Mouse (Mus musculus) T-helper 2 cell (primary cell): ENCODE data around the gene Ankrd35.
"Not testable (repeated sequence)": the region's sequence is repeated elsewhere in the genome, so short reads cannot be mapped to it uniquely, and the experiment has no call there.

Experiments used
- in situ Hi-C: fragments of 300-600 bp; cut with MboI, MseI; formaldehyde crosslinking; loops from one replicate; pipeline ENCODE4 v1.15.1; 2025; ENCODE audit warnings: high pct_unique_total_duplicates

The Ankrd35 gene

GRCm38 (mm10) chr3:96669727-96670468, at the start of gene Ankrd35:
TSS of gene Ankrd35 (plus strand) at chr3:96670131.
- in situ Hi-C loops, result no loop called here

GRCm38 (mm10) chr3:96623201-96623600, 46.7 kb upstream of the Ankrd35 start:
- in situ Hi-C loops, result no loop called here

- in situ Hi-C loops, result no loop called here
Measured at GRCm38 (mm10) chr3:96629729-96630600, 40.0 kb upstream of the Ankrd35 start, which contains the start of gene Rbm8a. TSS of gene Rbm8a (plus strand) at chr3:96629933.

GRCm38 (mm10) chr3:96632058-96632457, 37.9 kb upstream of the Ankrd35 start:
- in situ Hi-C loops, result no loop called here

- in situ Hi-C loops, result no loop called here
Measured at GRCm38 (mm10) chr3:96634015-96634414, 35.9 kb upstream of the Ankrd35 start.

- in situ Hi-C loops, result no loop called here
Measured at GRCm38 (mm10) chr3:96634928-96635879, 34.7 kb upstream of the Ankrd35 start, which contains the start of the genes Pex11b and Gm42957. TSS of gene Pex11b (plus strand) at chr3:96635376. TSS of gene Gm42957 (plus strand) at chr3:96635474.

GRCm38 (mm10) chr3:96635906-96636305, 34.0 kb upstream of the Ankrd35 start:
- in situ Hi-C loops, result no loop called here

GRCm38 (mm10) chr3:96636448-96636847, 33.5 kb upstream of the Ankrd35 start:
- in situ Hi-C loops, result no loop called here

- in situ Hi-C loops, result no loop called here
Measured at GRCm38 (mm10) chr3:96639219-96639618, 30.7 kb upstream of the Ankrd35 start.

- in situ Hi-C loops, result no loop called here
Measured at GRCm38 (mm10) chr3:96645018-96645649, 24.8 kb upstream of the Ankrd35 start, which contains the start of gene Itga10. TSS of gene Itga10 (plus strand) at chr3:96645584.

GRCm38 (mm10) chr3:96647365-96647764, 22.6 kb upstream of the Ankrd35 start:
- in situ Hi-C loops, result no loop called here

GRCm38 (mm10) chr3:96660901-96661300, 9.0 kb upstream of the Ankrd35 start:
- in situ Hi-C loops, result no loop called here

- in situ Hi-C loops, result no loop called here
Measured at GRCm38 (mm10) chr3:96662731-96663316, 7.1 kb upstream of the Ankrd35 start.

- in situ Hi-C loops, result no loop called here
Measured at GRCm38 (mm10) chr3:96663432-96664239, 6.3 kb upstream of the Ankrd35 start.

GRCm38 (mm10) chr3:96665732-96666363, 4.1 kb upstream of the Ankrd35 start:
- in situ Hi-C loops, result not testable (repeated sequence)

GRCm38 (mm10) chr3:96666916-96667315, 3.0 kb upstream of the Ankrd35 start:
- in situ Hi-C loops, result no loop called here

GRCm38 (mm10) chr3:96667316-96667715, 2.6 kb upstream of the Ankrd35 start:
- in situ Hi-C loops, result no loop called here

- in situ Hi-C loops, result no loop called here
Measured at GRCm38 (mm10) chr3:96668424-96669067, 1.4 kb upstream of the Ankrd35 start.

- in situ Hi-C loops, result no loop called here
Measured at GRCm38 (mm10) chr3:96671519-96671918, 1.6 kb downstream of the Ankrd35 start.
